Mouse (Mus musculus): Measurements from ENCODE around the gene Bckdhb. TPM values are rescaled to one million over a fixed set of nuclear protein-coding genes. Genes with fewer than 3 reads are reported as not detected.

Bckdhb gene
- polyA plus RNA-seq, 1 experiment = 0.19 TPM

- Histone ChIP-seq H3K4me1 (ENCODE audit: control insufficient read depth) (no peaks in the 10 kb centered on the region), H3K27me3 (ENCODE audit: control insufficient read depth) (no peaks in the 10 kb centered on the region), H3K4me3 (replicated peaks) (no peak overlapping the region), H3K9me3 (ENCODE audit: control insufficient read depth, low read length) (no peaks in the 10 kb centered on the region), H3K36me3 (ENCODE audit: control insufficient read depth) (no peaks in the 10 kb centered on the region)
- no peak for TF ChIP-seq TAL1 (IDR thresholded peaks at IDR 0.05; ENCODE audit: low read length)
- no peak for TF ChIP-seq GATA1 (IDR thresholded peaks at IDR 0.05; ENCODE audit: low read length)
Measured at GRCm38 (mm10) chr9:84124996-84125395, 200.1 kb downstream of the Bckdhb start.

GRCm38 (mm10) chr9:84130338-84130737 is 205.4 kb downstream of the Bckdhb start:
- Histone ChIP-seq H3K9me3 (ENCODE audit: control insufficient read depth, low read length) (no peaks in the 10 kb centered on the region), H3K27me3 (ENCODE audit: control insufficient read depth) (no peaks in the 10 kb centered on the region), H3K4me3 (replicated peaks) (no peak overlapping the region), H3K4me1 (ENCODE audit: control insufficient read depth) (no peaks in the 10 kb centered on the region), H3K36me3 (ENCODE audit: control insufficient read depth) (no peaks in the 10 kb centered on the region)
- TF ChIP-seq TAL1 (IDR thresholded peaks at IDR 0.05; ENCODE audit: low read length) (no peak), GATA1 (IDR thresholded peaks at IDR 0.05; ENCODE audit: low read length) (no peak)

DNA sequence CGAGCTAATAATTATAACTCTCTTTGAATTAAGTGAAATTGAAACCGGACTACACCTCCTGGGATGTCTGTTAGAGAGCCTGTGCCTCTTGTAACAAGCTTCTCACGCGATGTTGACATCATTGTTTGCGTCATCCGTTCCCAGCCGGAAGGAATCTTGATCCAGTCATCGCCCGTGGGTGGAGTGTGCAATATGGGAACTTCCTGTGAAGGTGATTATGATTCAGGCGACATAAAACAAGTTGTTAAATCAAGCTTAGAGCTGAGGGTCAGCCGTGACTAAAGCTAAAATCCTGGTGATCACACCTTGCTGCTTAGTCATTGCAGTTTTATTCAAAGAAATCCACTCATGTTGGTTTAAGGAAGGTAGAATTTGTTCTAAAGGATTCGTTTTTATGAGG is 210.1 kb downstream of the Bckdhb start:
- no peak for TF ChIP-seq TAL1 (IDR thresholded peaks at IDR 0.05; ENCODE audit: low read length)
- TF ChIP-seq GATA1 (IDR thresholded peaks at IDR 0.05; ENCODE audit: low read length) = no peak
- no peak overlapping the region for H3K4me3 ChIP-seq (replicated peaks)
- no peaks in the 10 kb centered on the region for H3K4me1 ChIP-seq (ENCODE audit: control insufficient read depth)
- no peaks in the 10 kb centered on the region for H3K27me3 ChIP-seq (ENCODE audit: control insufficient read depth)
- H3K36me3 ChIP-seq (ENCODE audit: control insufficient read depth) = no peaks in the 10 kb centered on the region
- no peaks in the 10 kb centered on the region for H3K9me3 ChIP-seq (ENCODE audit: control insufficient read depth, low read length)

- no peaks in the 10 kb centered on the region for H3K4me1 ChIP-seq (ENCODE audit: control insufficient read depth)
- H3K27me3 ChIP-seq (ENCODE audit: control insufficient read depth) = no peaks in the 10 kb centered on the region
- no peaks in the 10 kb centered on the region for H3K36me3 ChIP-seq (ENCODE audit: control insufficient read depth)
- H3K9me3 ChIP-seq (ENCODE audit: control insufficient read depth, low read length) = no peaks in the 10 kb centered on the region
- H3K4me3 ChIP-seq (replicated peaks) = no peak overlapping the region
- TF ChIP-seq TAL1 (IDR thresholded peaks at IDR 0.05; ENCODE audit: low read length) (no peak), GATA1 (IDR thresholded peaks at IDR 0.05; ENCODE audit: low read length) (no peak)
Measured at GRCm38 (mm10) chr9:84137192-84137591, 212.2 kb downstream of the Bckdhb start.

- Histone ChIP-seq H3K36me3 (ENCODE audit: control insufficient read depth) (no peaks in the 10 kb centered on the region), H3K4me3 (replicated peaks) (no peak overlapping the region), H3K4me1 (ENCODE audit: control insufficient read depth) (no peaks in the 10 kb centered on the region), H3K27me3 (ENCODE audit: control insufficient read depth) (no peaks in the 10 kb centered on the region), H3K9me3 (ENCODE audit: control insufficient read depth, low read length) (no peaks in the 10 kb centered on the region)
- TF ChIP-seq TAL1 (IDR thresholded peaks at IDR 0.05; ENCODE audit: low read length) (no peak), GATA1 (IDR thresholded peaks at IDR 0.05; ENCODE audit: low read length) (no peak)
Measured at GRCm38 (mm10) chr9:84148124-84148523, 223.2 kb downstream of the Bckdhb start.

Other genes starting within 250 kb of the Bckdhb start
- gene Elovl4, start 118.9 kb upstream of the Bckdhb start, polyA plus RNA-seq (2012) = not detected in 2 replicates
- 0.14 and 0.17 TPM in 2 replicates for gene Ttk, start 90.5 kb upstream of the Bckdhb start, polyA plus RNA-seq (2012)

All from erythroblast, embryonic 14.5 days (primary cell).